Mouse (Mus musculus) bone marrow macrophage, adult 2 months (primary cell): Measurements from ENCODE around the gene Ndst2.

Experiments
- CTCF ChIP-seq: IDR thresholded peaks from 2 replicates; pipeline ENCODE4 v1.5.1; 2012; ENCODE audit warnings: low read depth, mild to moderate bottlenecking, low read length, moderate library complexity
- POLR2A ChIP-seq: IDR thresholded peaks from 2 replicates; pipeline ENCODE4 v1.6.1; 2012; ENCODE audit warnings: mild to moderate bottlenecking, low read depth, low read length, borderline replicate concordance

GRCm38 (mm10) chr14:20708239-20708638 lies 26.1 kb downstream of the Ndst2 start:
- TF ChIP-seq CTCF: no peak
- TF ChIP-seq POLR2A: no peak
